Mouse (Mus musculus): Measurements from ENCODE around the gene Ada. TPM values are rescaled to one million over a fixed set of nuclear protein-coding genes. Genes with fewer than 3 reads are reported as not detected.

Ada gene
- polyA plus RNA-seq, 1 experiment from 2014 or later, result 4.7 TPM

GRCm38 (mm10) chr2:163697764-163698480 lies 52.1 kb downstream of the Ada start:
- H3K9ac ChIP-seq (ENCODE audit: low read depth, low read length), result no peak overlapping the region
- DNase-seq (ENCODE audit: low spot score) (no peak), ATAC-seq (ENCODE audit: low FRiP score) (no peak)
- H3K4me3 ChIP-seq (ENCODE audit: low read depth, low read length), result no peak overlapping the region
- H3K9me3 ChIP-seq (ENCODE audit: control insufficient read depth, low read length), result no peaks in the 10 kb centered on the region
- H3K27ac ChIP-seq (ENCODE audit: low read depth, low read length), result no peak overlapping the region
- H3K4me1 ChIP-seq (replicated peaks; ENCODE audit: control insufficient read depth, insufficient read depth, low read length), result 0 out of 2 replicates have a peak, but pooled peaks cover 2% of the 10 kb centered on the region
- H3K4me2 ChIP-seq (replicated peaks; ENCODE audit: low read depth, low read length), result no peak overlapping the region
- no peaks in the 10 kb centered on the region for H3K27me3 ChIP-seq (ENCODE audit: control insufficient read depth, insufficient read depth, low read length)
- WGBS, result 69% methylated on average over 15 of the region's 16 CpGs
- H3K36me3 ChIP-seq (ENCODE audit: control insufficient read depth, insufficient read depth, low read length), result no peaks in the 10 kb centered on the region

- WGBS, result 38% methylated on average over 2 of the region's 2 CpGs
- H3K9ac ChIP-seq (ENCODE audit: low read depth, low read length), result no peak overlapping the region
These were observed 53.3 kb downstream of the Ada start for GRCm38 (mm10) chr2:163696763-163697162.

GRCm38 (mm10) chr2:163693716-163694314 lies 56.2 kb downstream of the Ada start:
- WGBS, result 79% methylated on average over 9 of the region's 9 CpGs
- H3K27ac ChIP-seq (ENCODE audit: low read depth, low read length), result no peak overlapping the region
- DNase-seq (ENCODE audit: low spot score), result no peak
- H3K27me3 ChIP-seq (ENCODE audit: control insufficient read depth, insufficient read depth, low read length), result no peaks in the 10 kb centered on the region
- H3K4me1 ChIP-seq (replicated peaks; ENCODE audit: control insufficient read depth, insufficient read depth, low read length), result peaks cover 8% of the 10 kb centered on the region; the same call in 1 of the 2 replicates
- no peaks in the 10 kb centered on the region for H3K36me3 ChIP-seq (ENCODE audit: control insufficient read depth, insufficient read depth, low read length)
- H3K9ac ChIP-seq (ENCODE audit: low read depth, low read length), result no peak overlapping the region
- no peak overlapping the region for H3K4me2 ChIP-seq (replicated peaks; ENCODE audit: low read depth, low read length)
- ATAC-seq (ENCODE audit: low FRiP score), result no peak
- H3K4me3 ChIP-seq (ENCODE audit: low read depth, low read length), result no peak overlapping the region
- H3K9me3 ChIP-seq (ENCODE audit: control insufficient read depth, low read length), result no peaks in the 10 kb centered on the region

More at GRCm38 (mm10) chr2:163696763-163697162, 53.3 kb downstream of the Ada start:
- Histone ChIP-seq H3K4me1 (replicated peaks; ENCODE audit: control insufficient read depth, insufficient read depth, low read length) (0 out of 2 replicates have a peak, but pooled peaks cover 2% of the 10 kb centered on the region), H3K27me3 (ENCODE audit: control insufficient read depth, insufficient read depth, low read length) (no peaks in the 10 kb centered on the region), H3K9me3 (ENCODE audit: control insufficient read depth, low read length) (no peaks in the 10 kb centered on the region), H3K36me3 (ENCODE audit: control insufficient read depth, insufficient read depth, low read length) (no peaks in the 10 kb centered on the region), H3K4me2 (replicated peaks; ENCODE audit: low read depth, low read length) (no peak overlapping the region), H3K4me3 (ENCODE audit: low read depth, low read length) (no peak overlapping the region), H3K27ac (ENCODE audit: low read depth, low read length) (peak overlapping the region; percentile 4; the same call in 1 of the 2 replicates)
- no peak for ATAC-seq (ENCODE audit: low FRiP score)
- DNase-seq (ENCODE audit: low spot score), result no peak

DNA sequence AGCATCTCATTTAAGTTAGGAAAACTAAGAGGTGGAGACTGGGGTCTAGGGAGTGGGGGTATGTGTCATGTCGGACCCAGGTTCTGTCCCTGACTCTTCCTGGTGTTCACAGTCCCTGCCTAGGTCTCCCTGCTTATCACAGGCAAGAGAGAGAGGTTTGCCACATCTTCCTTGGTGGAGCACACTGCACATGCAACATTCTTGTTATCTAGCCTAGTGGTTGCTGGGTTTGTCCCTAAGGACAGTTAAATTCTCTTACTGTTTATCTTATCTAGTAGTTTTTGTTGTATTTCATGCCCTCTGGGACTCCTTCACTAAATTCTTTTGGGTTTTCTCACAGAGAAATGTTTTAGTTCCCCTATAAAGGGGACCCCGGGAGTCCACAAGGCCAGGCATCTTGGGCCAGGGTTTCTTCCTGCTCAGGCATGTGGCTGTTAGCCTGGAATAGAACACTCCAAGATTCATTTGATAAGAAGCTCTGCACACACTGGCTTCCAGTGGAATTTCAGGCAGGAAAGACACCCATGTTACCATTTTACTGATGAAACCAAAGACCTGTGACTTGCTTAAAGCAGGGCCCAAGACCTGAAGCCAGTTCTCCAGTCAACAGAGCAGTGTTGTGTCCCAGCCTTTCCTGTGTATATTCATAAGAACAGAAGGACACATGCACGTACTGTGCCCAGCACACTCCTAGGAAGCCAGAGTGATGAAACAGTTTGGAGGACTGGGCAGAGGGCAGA lies 57.0 kb downstream of the Ada start:
- Histone ChIP-seq H3K4me1 (replicated peaks; ENCODE audit: control insufficient read depth, insufficient read depth, low read length) (peaks cover 6% of the 10 kb centered on the region; the same call in 1 of the 2 replicates), H3K36me3 (ENCODE audit: control insufficient read depth, insufficient read depth, low read length) (no peaks in the 10 kb centered on the region), H3K9me3 (ENCODE audit: control insufficient read depth, low read length) (no peaks in the 10 kb centered on the region), H3K27ac (ENCODE audit: low read depth, low read length) (no peak overlapping the region), H3K9ac (ENCODE audit: low read depth, low read length) (no peak overlapping the region), H3K4me2 (replicated peaks; ENCODE audit: low read depth, low read length) (no peak overlapping the region), H3K27me3 (ENCODE audit: control insufficient read depth, insufficient read depth, low read length) (no peaks in the 10 kb centered on the region), H3K4me3 (ENCODE audit: low read depth, low read length) (no peak overlapping the region)
- DNase-seq (ENCODE audit: low spot score) (no peak), ATAC-seq (ENCODE audit: low FRiP score) (no peak)
- 80% methylated on average over 3 of the region's 3 CpGs for WGBS

- H3K4me2 ChIP-seq (replicated peaks; ENCODE audit: low read depth, low read length), result no peak overlapping the region
- H3K4me3 ChIP-seq (ENCODE audit: low read depth, low read length), result no peak overlapping the region
- DNase-seq (ENCODE audit: low spot score) (no peak), ATAC-seq (ENCODE audit: low FRiP score) (no peak)
- no peaks in the 10 kb centered on the region for H3K9me3 ChIP-seq (ENCODE audit: control insufficient read depth, low read length)
- no peaks in the 10 kb centered on the region for H3K27me3 ChIP-seq (ENCODE audit: control insufficient read depth, insufficient read depth, low read length)
- H3K27ac ChIP-seq (ENCODE audit: low read depth, low read length), result no peak overlapping the region
- H3K4me1 ChIP-seq (replicated peaks; ENCODE audit: control insufficient read depth, insufficient read depth, low read length), result peaks cover 6% of the 10 kb centered on the region; the same call in 1 of the 2 replicates
- no peak overlapping the region for H3K9ac ChIP-seq (ENCODE audit: low read depth, low read length)
- WGBS, result 90% methylated on average over 6 of the region's 6 CpGs
- H3K36me3 ChIP-seq (ENCODE audit: control insufficient read depth, insufficient read depth, low read length), result no peaks in the 10 kb centered on the region
These were observed 58.0 kb downstream of the Ada start for GRCm38 (mm10) chr2:163691846-163692605.

GRCm38 (mm10) chr2:163690409-163691304 lies 59.4 kb downstream of the Ada start:
- Histone ChIP-seq H3K4me2 (replicated peaks; ENCODE audit: low read depth, low read length) (no peak overlapping the region), H3K9ac (ENCODE audit: low read depth, low read length) (0 out of 2 replicates have a peak overlapping the region, but pooled peaks have one; percentile 7)
- WGBS, result 53% methylated on average over 8 of the region's 8 CpGs

GRCm38 (mm10) chr2:163689771-163690170 lies 60.3 kb downstream of the Ada start:
- ATAC-seq (ENCODE audit: low FRiP score) (no peak), DNase-seq (ENCODE audit: low spot score) (no peak)
- Histone ChIP-seq H3K36me3 (ENCODE audit: control insufficient read depth, insufficient read depth, low read length) (no peaks in the 10 kb centered on the region), H3K4me2 (replicated peaks; ENCODE audit: low read depth, low read length) (no peak overlapping the region), H3K4me3 (ENCODE audit: low read depth, low read length) (no peak overlapping the region), H3K27ac (ENCODE audit: low read depth, low read length) (no peak overlapping the region), H3K4me1 (replicated peaks; ENCODE audit: control insufficient read depth, insufficient read depth, low read length) (peaks cover 6% of the 10 kb centered on the region; the same call in 1 of the 2 replicates), H3K27me3 (ENCODE audit: control insufficient read depth, insufficient read depth, low read length) (no peaks in the 10 kb centered on the region), H3K9me3 (ENCODE audit: control insufficient read depth, low read length) (no peaks in the 10 kb centered on the region), H3K9ac (ENCODE audit: low read depth, low read length) (no peak overlapping the region)
- 87% methylated on average over 3 of the region's 3 CpGs for WGBS

More at GRCm38 (mm10) chr2:163690409-163691304, 59.4 kb downstream of the Ada start:
- H3K27ac ChIP-seq (ENCODE audit: low read depth, low read length), result peak overlapping the region; percentile 56
- H3K9me3 ChIP-seq (ENCODE audit: control insufficient read depth, low read length), result no peaks in the 10 kb centered on the region
- peak; percentile 60 for ATAC-seq (ENCODE audit: low FRiP score)
- no peaks in the 10 kb centered on the region for H3K36me3 ChIP-seq (ENCODE audit: control insufficient read depth, insufficient read depth, low read length)
- no peaks in the 10 kb centered on the region for H3K27me3 ChIP-seq (ENCODE audit: control insufficient read depth, insufficient read depth, low read length)
- DNase-seq (ENCODE audit: low spot score), result peak; percentile 37
- H3K4me1 ChIP-seq (replicated peaks; ENCODE audit: control insufficient read depth, insufficient read depth, low read length), result peaks cover 6% of the 10 kb centered on the region; the same call in 1 of the 2 replicates
- H3K4me3 ChIP-seq (ENCODE audit: low read depth, low read length), result no peak overlapping the region

Data from hindbrain, embryonic 11.5 days (tissue).